Mouse (Mus musculus) hindbrain, embryonic 14.5 days (tissue): ENCODE data around the gene Saxo1. TPM values are rescaled to one million over a fixed set of nuclear protein-coding genes. Genes with fewer than 3 reads are reported as not detected.
A peak's percentile ranks its signal among the peaks of the same experiment; 100 is the strongest.

ENCODE experiments used
- ATAC-seq: fragments of 200-750 bp; cut with Nextera tagmentation; 2 replicates; pipeline ENCODE4 v1.8.0; 2017; ENCODE audit warnings: moderate number of reproducible peaks, mild to moderate bottlenecking, moderate TSS enrichment, moderate library complexity; ENCODE audit not compliant: low FRiP score
- DNase-seq: peaks from one replicate; pipeline ENCODE4 v3.0.0-alpha.2; 2015; ENCODE audit warnings: low spot score
- H3K27ac ChIP-seq: fragments of 300-500 bp; sonication (generic); 2 replicates; pipeline ENCODE4 v1.5.1; 2014; ENCODE audit warnings: mild to moderate bottlenecking, moderate library complexity
- H3K27me3 ChIP-seq: fragments of 300-500 bp; sonication (generic); 2 replicates; pipeline ENCODE4 v1.6.1; 2014; ENCODE audit warnings: mild to moderate bottlenecking, low read length, mixed read lengths; ENCODE audit not compliant: control insufficient read depth, insufficient read depth
- H3K36me3 ChIP-seq: fragments of 300-500 bp; sonication (generic); replicated peaks from 2 replicates; pipeline ENCODE4 v1.6.1; 2014; ENCODE audit not compliant: control insufficient read depth, insufficient read depth
- H3K4me1 ChIP-seq: fragments of 300-500 bp; sonication (generic); replicated peaks from 2 replicates; pipeline ENCODE4 v1.6.1; 2014; ENCODE audit warnings: antibody characterized with exemption, low read length, mixed read lengths; ENCODE audit not compliant: control insufficient read depth, insufficient read depth
- H3K4me2 ChIP-seq: fragments of 300-500 bp; sonication (generic); replicated peaks from 2 replicates; pipeline ENCODE4 v1.6.1; 2014; ENCODE audit warnings: mild to moderate bottlenecking, moderate library complexity
- H3K4me3 ChIP-seq: fragments of 300-500 bp; sonication (generic); replicated peaks from 2 replicates; pipeline ENCODE4 v1.5.1; 2014; ENCODE audit warnings: mild to moderate bottlenecking, low read length
- H3K9ac ChIP-seq: fragments of 300-500 bp; sonication (generic); 2 replicates; pipeline ENCODE4 v1.6.1; 2014
- H3K9me3 ChIP-seq: fragments of 300-500 bp; sonication (generic); 2 replicates; pipeline ENCODE4 v1.6.1; 2016; ENCODE audit warnings: low read length; ENCODE audit not compliant: control insufficient read depth
- WGBS: fragments of 180-500 bp; shearing (Covaris S2); extraction: QIAGEN DNeasy Blood & Tissue Kit; methylation state at CpG from one replicate; pipeline ENCODE4 v1.1.7; 2014; 5-methylcytosine and 5-hydroxymethylcytosine counted together
- polyA plus RNA-seq: library from polyadenylated mRNA; unstranded; fragments of >200 nt; fragmentation: Nextera tagmentation; extraction: Ambion mirVana; gene quantifications from 2 replicates; pipeline ENCODE4 v1.2.1, GENCODE M21; 2014

Gene Saxo1
- polyA plus RNA-seq, 1 experiment from 2014 or later = not detected

GRCm38 (mm10) chr4:86450468-86450867 is 107.7 kb downstream of the Saxo1 start:
- WGBS = 95% methylated on average over 3 of the region's 3 CpGs
- no peaks in the 10 kb centered on the region for H3K9me3 ChIP-seq
- H3K36me3 ChIP-seq = no peaks in the 10 kb centered on the region
- H3K9ac ChIP-seq = no peak overlapping the region
- no peak overlapping the region for H3K27ac ChIP-seq
- ATAC-seq (no peak), DNase-seq (no peak)
- no peak overlapping the region for H3K4me3 ChIP-seq
- H3K4me1 ChIP-seq = no peaks in the 10 kb centered on the region
- H3K27me3 ChIP-seq = no peaks in the 10 kb centered on the region
- H3K4me2 ChIP-seq = no peak overlapping the region

DNA sequence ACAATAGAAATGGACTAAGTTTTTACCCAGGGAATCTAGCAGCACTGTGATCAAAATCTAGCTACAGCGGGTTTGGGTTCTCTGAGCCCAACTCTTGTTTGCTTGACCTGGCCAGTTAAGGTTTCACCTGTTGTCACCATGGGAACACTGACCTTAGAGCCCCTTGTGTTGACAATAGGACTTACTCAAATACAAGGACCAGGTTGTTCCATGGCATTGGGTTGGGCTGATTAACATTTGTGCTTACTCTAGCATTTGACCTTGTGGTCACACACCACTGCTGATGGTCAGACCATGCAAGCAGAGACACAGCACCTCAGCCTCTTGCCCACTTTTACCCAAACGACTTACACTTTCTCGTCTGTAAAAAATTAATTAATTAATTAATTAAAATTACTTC is 121.8 kb downstream of the Saxo1 start:
- no peak overlapping the region for H3K4me3 ChIP-seq
- no peak overlapping the region for H3K4me2 ChIP-seq
- H3K9ac ChIP-seq = no peak overlapping the region
- H3K9me3 ChIP-seq = no peaks in the 10 kb centered on the region
- no peaks in the 10 kb centered on the region for H3K36me3 ChIP-seq
- ATAC-seq = no peak
- no peak for DNase-seq
- 92% methylated on average over 3 of the region's 3 CpGs for WGBS
- no peaks in the 10 kb centered on the region for H3K27me3 ChIP-seq
- no peak overlapping the region for H3K27ac ChIP-seq
- no peaks in the 10 kb centered on the region for H3K4me1 ChIP-seq

GRCm38 (mm10) chr4:86435631-86436030 is 122.5 kb downstream of the Saxo1 start:
- WGBS = 97% methylated on average over 3 of the region's 3 CpGs
- Histone ChIP-seq H3K36me3 (no peaks in the 10 kb centered on the region), H3K9ac (no peak overlapping the region), H3K4me3 (no peak overlapping the region), H3K9me3 (no peaks in the 10 kb centered on the region), H3K27me3 (no peaks in the 10 kb centered on the region), H3K27ac (no peak overlapping the region), H3K4me1 (no peaks in the 10 kb centered on the region), H3K4me2 (no peak overlapping the region)
- ATAC-seq (no peak), DNase-seq (no peak)

GRCm38 (mm10) chr4:86428091-86428745 is 129.9 kb downstream of the Saxo1 start:
- no peak overlapping the region for H3K4me3 ChIP-seq
- WGBS = 92% methylated on average over 6 of the region's 6 CpGs

GRCm38 (mm10) chr4:86427312-86427711 is 130.8 kb downstream of the Saxo1 start:
- H3K36me3 ChIP-seq = no peaks in the 10 kb centered on the region
- H3K9me3 ChIP-seq = no peaks in the 10 kb centered on the region
- 68% methylated on average over 5 of the region's 5 CpGs for WGBS
- ATAC-seq (no peak), DNase-seq (no peak)
- no peak overlapping the region for H3K9ac ChIP-seq
- no peak overlapping the region for H3K27ac ChIP-seq
- H3K4me3 ChIP-seq = no peak overlapping the region
- no peaks in the 10 kb centered on the region for H3K27me3 ChIP-seq
- no peak overlapping the region for H3K4me2 ChIP-seq
- H3K4me1 ChIP-seq = no peaks in the 10 kb centered on the region

More at GRCm38 (mm10) chr4:86428091-86428745, 129.9 kb downstream of the Saxo1 start:
- H3K4me2 ChIP-seq = no peak overlapping the region
- no peaks in the 10 kb centered on the region for H3K36me3 ChIP-seq
- no peaks in the 10 kb centered on the region for H3K4me1 ChIP-seq
- no peaks in the 10 kb centered on the region for H3K9me3 ChIP-seq
- no peak for ATAC-seq
- no peak overlapping the region for H3K27ac ChIP-seq
- DNase-seq = no peak
- H3K9ac ChIP-seq = no peak overlapping the region
- no peaks in the 10 kb centered on the region for H3K27me3 ChIP-seq

DNA sequence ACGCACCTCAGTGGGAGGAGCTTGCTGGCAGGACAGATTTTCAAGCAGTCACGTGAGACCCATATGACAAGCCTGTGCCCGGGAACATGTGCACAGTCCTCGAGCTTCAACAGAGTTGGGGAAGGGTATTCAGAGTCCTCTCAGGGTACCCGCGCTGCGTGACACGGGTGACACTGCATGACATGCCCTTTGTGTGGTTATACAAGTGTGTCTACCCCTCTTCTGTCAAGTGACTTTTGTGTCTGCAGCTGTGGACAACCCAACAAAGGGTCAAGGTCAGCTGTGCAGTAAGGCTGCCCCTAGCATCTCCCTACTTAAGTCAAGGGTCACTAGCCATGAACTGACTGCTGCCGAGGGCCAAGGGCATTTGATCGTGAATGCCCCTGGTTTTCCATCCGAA is 131.6 kb downstream of the Saxo1 start:
- Histone ChIP-seq H3K9ac (no peak overlapping the region), H3K4me1 (no peaks in the 10 kb centered on the region), H3K4me2 (no peak overlapping the region), H3K27ac (no peak overlapping the region), H3K9me3 (no peaks in the 10 kb centered on the region), H3K27me3 (no peaks in the 10 kb centered on the region), H3K4me3 (no peak overlapping the region), H3K36me3 (no peaks in the 10 kb centered on the region)
- ATAC-seq (0 out of 2 replicates have a peak, but pooled peaks have one; percentile 8), DNase-seq (no peak)
- 37% methylated on average over 11 of the region's 11 CpGs for WGBS

GRCm38 (mm10) chr4:86425581-86425980 is 132.5 kb downstream of the Saxo1 start:
- Histone ChIP-seq H3K27ac (no peak overlapping the region), H3K4me2 (no peak overlapping the region), H3K4me1 (no peaks in the 10 kb centered on the region), H3K4me3 (no peak overlapping the region), H3K27me3 (no peaks in the 10 kb centered on the region), H3K9me3 (no peaks in the 10 kb centered on the region), H3K9ac (no peak overlapping the region), H3K36me3 (no peaks in the 10 kb centered on the region)
- no peak for DNase-seq
- ATAC-seq = no peak
- 77% methylated on average over 7 of the region's 7 CpGs for WGBS

- H3K4me1 ChIP-seq = no peaks in the 10 kb centered on the region
- 74% methylated on average over 6 of the region's 6 CpGs for WGBS
- H3K27ac ChIP-seq = no peak overlapping the region
- no peak overlapping the region for H3K4me2 ChIP-seq
- H3K27me3 ChIP-seq = no peaks in the 10 kb centered on the region
- no peak overlapping the region for H3K9ac ChIP-seq
- no peak for ATAC-seq
- H3K9me3 ChIP-seq = no peaks in the 10 kb centered on the region
- no peaks in the 10 kb centered on the region for H3K36me3 ChIP-seq
- no peak overlapping the region for H3K4me3 ChIP-seq
- DNase-seq = no peak
Observed at GRCm38 (mm10) chr4:86422586-86422985, 135.5 kb downstream of the Saxo1 start.

GRCm38 (mm10) chr4:86416401-86417025 is 141.6 kb downstream of the Saxo1 start:
- Histone ChIP-seq H3K36me3 (no peaks in the 10 kb centered on the region), H3K4me3 (no peak overlapping the region), H3K4me1 (peaks cover 9% of the 10 kb centered on the region; the same call in 1 of the 2 replicates), H3K27me3 (no peaks in the 10 kb centered on the region), H3K4me2 (0 out of 2 replicates have a peak overlapping the region, but pooled peaks have one; percentile 11), H3K27ac (no peak overlapping the region), H3K9ac (no peak overlapping the region), H3K9me3 (no peaks in the 10 kb centered on the region)
- DNase-seq (peak; percentile 46), ATAC-seq (peak; percentile 43; the same call in 1 of the 2 replicates)
- WGBS = 36% methylated on average over 15 of the region's 15 CpGs
